Mouse (Mus musculus): ENCODE measurements at regions not wholly inside any gene's neighbourhood (a gene's known extent, or its start where the extent isn't known, plus 50 kb on each side); places are given as distances from the start of the nearest gene placed in this dataset.

DNA sequence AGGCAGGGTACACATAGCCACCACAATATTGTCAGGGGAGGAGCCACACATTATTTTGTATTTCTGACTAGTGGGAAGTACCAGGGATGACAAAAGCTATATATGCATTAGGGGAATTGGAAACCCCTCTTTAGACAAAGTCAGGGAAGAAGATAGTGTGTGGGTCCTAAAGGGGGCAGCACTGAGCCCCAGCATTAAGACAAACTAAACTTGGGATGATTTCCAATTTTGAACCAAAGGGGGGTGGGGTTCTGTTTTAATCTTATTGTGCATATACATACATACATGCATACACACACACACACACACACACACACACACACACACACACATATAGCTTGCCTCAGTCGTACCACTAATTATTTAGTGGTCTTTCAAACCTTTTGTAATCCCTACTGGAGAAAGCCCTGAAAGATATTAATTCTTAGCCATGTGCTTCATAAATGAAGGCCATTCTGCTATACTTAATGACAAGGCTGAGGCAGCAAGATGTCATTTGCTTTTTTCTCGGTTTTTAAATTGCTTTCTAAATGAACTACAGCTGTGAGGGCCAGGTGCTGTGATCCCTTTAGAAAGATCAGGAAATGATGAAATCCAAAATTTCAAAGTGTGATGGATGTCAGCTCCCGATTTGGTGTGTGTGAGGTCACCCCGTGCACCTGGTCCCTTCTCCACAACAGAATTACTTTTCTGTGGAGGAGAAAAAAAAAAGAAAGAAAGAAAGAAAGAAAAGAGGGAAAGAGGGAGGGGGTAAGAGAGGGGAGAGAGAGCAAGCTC, 523.5 kb downstream of the Rnf144a start:
- DNase-seq, result no peak

DNA sequence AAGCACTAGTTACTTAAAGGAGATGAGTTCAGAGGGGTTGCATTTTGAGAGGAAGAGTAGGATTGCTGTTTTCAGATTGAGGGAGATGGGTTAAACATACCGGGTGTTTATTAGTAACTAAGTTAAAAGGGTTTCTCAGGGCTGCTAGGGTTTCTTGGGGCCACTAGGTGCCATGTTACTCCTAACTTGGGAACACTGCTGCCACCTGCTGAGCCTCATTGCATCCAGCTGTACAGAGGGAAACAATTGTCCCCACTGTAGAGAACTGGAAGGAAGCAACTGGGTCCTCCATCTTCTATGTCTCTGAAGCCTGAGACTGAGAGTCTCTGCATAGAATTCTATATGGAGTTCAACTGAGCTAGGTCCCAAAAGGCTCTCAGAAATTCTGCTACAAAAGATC, 524.3 kb downstream of the Rnf144a start:
- peak; percentile 6 for DNase-seq

DNA sequence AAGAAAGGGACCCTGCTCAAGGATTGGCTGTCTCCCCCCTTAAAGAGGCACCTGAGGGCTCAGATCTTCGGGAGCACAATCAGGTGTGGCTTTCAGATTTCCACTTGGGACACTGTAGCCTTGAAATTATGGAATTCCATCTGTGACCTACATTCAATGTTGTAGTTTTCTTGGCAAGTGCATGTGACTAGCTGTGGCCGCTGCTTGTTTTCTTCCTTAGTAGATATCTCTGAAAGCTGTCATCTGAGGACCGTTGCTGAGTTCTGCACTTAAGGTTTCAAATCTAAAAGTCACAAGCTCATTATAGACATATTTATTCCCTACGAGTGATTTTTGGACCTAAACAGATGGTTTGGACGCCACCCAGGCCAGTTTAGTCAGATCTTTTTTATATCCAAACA, 531.3 kb downstream of the Rnf144a start:
- DNase-seq, result no peak

DNA sequence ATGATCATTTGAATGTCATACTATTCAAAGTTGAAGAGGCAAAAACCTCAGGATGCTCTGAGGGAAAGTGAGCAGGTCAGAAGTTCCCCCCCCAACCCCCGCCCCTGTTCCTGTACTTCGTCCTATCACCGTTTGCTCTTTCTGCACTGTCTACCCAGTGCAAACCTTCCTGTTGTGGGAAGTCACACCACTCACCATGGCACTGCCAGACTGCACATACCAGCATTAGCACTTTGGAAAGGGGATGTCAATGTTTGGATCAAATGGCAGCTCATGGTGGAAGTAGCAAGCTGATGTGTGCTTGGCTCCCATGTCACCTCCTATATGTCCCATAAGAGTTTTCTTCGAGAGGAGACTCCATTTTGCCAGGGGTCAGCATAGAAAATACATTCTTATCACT, 543.2 kb downstream of the Rnf144a start:
- no peak for DNase-seq

DNA sequence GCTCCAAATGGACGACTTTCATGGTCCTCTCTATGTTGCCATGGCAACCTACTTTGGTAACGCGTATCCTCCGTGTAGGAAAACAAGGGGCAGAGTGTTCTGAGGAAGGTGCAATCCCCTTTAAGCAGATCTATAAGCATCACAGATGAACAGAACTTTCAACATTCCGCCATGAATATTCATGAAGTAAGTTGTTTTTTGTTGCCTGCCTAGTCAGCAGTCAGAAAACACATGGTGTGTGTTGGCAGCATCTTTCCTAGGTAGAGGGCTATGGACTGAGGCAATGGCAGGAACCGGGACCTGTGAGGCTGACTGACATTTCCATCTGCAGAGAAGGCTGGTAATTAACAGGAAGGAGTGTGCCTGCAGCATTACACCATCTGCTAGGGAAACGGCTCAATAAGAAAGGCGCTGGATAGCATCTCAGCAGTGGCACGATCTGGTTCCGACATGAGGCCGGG, 544.0 kb downstream of the Rnf144a start:
- DNase-seq, result no peak

DNA sequence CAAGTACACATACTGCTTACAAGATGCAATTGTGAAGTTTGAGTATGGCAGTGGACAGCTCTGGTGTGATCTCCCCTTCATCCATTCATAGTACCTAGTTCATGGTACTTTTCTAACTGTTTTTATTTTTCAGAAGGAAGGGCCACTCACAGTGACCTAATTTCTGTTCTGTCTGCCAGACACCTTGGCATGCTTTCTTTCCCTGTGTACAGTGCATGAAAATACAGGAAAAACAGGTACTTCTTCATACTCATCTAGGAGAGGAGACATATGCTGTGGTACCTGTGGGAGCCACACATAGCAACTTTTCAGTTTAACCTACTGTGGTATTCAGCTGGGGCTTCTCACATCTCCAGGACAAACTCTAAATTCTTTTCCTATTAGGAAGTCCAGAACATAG, 545.2 kb downstream of the Rnf144a start:
- DNase-seq, result no peak

DNA sequence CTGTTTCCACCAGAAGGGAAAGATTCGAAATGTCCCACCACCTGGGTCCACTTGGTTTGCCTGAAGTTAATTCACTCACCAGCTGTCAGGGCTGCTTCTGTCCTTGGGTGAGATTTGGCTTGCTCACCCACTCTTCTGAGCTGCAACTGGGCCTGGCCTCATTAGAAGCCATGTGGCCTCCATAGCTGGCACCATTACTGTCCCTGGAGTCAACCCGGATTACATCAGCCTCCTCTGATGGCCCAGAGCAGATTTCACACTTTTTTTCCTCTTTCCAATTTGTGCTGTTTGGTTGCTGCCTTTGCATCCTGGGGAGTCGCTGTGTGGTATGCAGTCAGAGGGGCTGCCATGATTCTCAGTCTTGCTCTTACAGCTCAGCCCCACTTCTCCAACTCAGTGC, 550.0 kb downstream of the Rnf144a start:
- DNase-seq, result peak; percentile 20

DNA sequence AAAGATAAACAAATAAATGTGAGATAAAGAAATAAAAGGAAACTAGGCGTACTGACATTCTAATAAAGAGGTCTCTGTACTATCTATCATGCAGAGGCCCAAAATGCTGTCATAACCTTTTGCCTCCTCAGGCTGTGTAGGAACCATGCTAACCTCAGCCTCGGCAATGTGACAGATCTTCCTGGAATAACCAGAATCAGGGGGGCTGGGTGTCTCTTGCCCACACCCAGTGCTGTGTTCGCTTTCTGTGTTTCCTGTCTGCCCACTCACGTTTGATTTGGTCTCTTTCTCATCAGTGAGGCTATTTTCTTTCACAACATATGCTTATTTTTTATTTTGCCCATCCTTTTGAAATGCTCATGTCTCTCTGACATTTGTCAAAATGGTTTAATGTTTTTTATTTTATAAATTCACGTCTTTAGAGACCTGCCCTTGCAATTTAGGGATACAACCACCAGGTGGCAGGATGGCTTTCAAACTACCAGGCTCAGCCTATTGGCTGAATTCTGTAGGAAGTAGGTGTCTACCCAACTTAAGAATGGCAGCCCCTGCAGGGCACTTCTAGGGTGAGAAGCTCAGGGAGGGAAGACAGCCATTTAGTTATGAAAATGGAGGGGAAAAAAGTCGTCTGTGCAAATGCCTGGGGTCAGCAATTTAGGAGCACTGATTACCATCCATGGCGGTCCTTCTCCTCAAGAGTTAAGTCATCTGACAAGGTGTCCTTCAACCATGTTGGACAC, 550.8 kb downstream of the Rnf144a start:
- no peak for DNase-seq

DNA sequence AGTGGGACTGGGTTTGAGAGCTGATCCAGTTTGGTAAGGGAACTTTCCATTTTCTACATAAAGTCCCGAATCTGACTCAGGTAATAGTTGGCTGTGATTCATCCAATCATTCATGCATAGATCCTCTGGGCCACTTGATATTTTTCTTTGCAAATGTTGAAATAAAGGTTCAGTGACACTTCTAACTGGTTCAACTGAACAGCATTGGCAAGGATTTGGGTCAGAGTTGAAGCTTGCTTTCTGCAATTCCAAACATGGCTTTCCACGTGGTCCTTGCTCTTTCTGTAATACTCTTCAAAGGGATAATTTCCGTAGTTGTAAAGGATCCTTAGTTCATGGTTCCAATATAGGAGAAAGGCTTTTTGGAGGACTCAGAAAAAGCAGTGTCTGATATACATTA, 554.0 kb downstream of the Rnf144a start:
- no peak for DNase-seq

DNA sequence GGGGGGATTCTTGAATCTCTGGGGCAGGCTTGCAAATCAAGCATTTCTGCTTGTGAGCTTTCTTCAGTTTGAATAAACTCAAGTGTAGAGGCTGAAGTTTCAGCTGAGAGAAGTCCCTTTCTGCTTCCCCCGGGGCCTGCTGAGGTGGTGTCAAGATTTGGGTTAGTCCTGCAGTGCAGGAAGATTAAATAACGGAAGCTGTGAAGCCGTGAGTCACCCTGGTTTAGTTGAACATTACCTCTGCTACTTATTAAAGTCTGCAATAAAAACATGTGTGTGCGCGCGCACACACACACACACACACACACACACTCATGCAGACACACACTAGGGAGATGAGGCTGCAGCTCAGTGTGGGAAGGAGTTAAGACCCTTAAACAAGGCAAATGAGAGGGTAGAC, 556.7 kb downstream of the Rnf144a start:
- DNase-seq, result no peak

DNA sequence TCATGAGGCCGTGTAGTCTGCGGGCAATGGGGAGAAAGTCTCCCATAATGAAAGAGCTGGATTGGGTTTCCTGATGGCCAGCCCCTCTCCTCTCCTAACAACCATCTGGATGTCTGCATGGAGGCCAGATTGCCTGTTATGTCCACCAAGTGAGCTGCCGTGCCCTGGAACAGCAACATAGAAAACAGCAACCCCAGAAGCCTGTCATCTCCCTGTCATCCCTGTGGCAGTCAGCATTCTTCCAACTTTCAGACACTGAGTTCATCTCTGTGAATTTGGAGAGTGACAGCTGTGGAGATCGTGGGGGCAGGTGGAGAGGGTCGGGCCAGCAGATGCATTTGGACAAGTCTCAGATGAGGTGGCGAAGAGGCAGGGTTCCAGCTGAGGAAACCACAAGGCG, 585.0 kb downstream of the Rnf144a start:
- DNase-seq, result no peak

DNA sequence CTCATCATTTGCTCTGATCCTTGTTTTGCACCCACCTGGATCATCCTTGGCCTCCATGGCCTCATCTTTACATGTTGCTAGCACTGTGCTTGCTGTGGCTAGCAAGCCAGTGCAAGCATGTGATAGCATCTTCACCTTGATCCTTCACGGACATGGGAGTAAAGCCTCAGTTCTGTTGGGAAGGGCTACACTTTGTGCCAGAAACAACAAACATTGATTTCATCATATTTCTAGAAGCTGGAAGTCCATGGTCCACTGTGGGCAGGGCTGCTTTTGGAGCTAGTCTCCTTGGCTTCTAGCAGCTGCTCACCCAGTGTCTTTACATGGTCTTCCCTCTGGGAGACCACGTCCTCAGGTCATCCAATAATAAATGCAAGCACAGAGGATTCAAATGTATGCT, 587.1 kb downstream of the Rnf144a start:
- DNase-seq, result no peak

DNA sequence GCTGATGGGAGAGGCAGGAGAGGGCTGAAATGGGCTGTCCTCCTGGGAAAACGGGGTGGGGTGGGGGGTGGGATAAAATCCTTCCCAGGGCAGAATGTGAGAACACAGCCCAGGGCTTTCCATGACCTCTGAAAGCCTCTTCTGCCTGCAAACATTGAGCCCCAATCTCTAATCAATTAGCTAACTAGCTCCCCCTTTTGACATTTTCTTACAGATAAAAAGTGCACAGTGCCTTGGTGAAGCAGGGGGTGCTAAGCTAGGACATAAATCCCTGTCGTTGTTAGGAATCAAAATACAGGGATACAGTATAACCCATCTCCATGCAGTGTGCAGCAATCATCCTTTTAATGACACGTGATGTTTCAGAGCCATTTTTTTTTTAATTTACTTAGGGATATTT, 588.1 kb downstream of the Rnf144a start:
- no peak for DNase-seq

DNA sequence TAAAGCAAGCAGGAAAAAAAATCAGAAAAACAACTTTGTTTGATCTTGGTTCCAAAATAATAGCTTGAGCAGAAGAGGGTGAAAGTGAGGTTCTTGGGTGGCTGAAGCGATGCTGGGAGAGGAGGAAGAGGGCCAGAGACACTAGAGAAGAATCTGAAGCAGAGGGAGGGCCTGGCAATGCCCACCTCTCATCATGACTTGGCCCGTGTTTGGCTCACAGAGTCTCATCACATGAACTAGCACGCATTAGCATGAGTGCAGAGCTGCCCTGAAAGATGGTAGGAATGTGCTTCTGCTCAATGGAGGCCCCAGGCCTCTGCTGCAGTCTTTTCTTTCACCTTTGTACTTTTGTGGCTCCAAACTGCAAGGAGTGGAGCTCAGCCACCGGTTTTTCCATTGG, 588.6 kb downstream of the Rnf144a start:
- no peak for DNase-seq

DNA sequence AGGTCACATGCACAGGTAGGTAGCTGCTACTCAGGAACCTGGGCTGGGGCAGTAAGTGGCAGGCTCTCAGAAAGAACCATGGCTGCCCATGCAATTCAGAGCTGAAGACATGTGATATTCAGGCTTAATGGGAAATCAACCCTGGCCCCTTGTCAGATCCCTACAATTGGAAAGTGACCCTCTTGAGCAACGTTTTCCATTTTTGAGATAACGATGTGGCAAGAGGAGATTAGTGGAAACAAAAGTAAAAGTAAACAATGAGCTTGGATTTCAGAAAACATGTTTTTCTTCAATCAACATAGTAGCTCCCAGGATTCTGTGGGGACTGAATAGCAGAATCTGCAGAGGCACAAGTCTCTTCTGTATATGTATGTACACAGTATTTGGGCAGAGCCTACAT, 598.8 kb downstream of the Rnf144a start:
- DNase-seq, result no peak

DNA sequence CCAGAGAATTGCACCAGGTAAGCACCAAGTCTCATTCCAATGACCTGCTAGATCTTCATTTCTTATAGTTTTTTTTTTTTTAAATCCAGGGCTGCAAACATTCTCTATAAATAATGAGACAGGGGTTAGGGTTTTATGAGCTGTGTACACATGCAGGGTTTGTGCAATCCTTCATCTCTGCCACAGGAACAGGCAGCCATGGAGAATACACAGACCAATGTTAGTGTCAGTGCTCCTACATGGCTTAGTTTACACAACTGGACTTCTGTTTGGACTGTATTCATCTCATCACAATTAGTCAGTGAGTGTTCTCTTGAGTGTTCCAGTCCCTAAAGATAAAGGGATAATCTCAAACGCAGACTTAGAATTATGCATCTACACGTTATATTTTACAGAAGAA, 620.0 kb downstream of the Rnf144a start:
- no peak for DNase-seq

DNA sequence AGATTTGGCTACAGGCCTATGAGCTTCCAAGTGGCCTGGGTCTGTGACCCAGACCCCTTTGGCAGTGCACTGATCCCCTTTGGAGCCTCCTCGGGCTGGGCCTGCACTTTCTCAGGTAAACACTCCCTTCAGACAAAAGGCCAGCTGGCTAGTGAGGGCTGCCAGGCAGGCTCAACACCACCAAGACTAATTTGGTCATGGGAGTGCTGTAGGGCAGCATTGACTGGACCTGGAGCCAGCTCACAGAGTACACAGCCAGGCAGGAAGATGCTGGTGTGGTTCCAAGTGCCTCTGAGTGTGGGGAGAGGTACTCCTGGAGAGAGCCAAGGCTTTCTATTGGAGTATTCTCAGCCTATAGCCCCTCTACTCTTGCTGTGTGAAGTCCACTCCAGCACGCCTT, 620.5 kb downstream of the Rnf144a start:
- DNase-seq, result no peak

DNA sequence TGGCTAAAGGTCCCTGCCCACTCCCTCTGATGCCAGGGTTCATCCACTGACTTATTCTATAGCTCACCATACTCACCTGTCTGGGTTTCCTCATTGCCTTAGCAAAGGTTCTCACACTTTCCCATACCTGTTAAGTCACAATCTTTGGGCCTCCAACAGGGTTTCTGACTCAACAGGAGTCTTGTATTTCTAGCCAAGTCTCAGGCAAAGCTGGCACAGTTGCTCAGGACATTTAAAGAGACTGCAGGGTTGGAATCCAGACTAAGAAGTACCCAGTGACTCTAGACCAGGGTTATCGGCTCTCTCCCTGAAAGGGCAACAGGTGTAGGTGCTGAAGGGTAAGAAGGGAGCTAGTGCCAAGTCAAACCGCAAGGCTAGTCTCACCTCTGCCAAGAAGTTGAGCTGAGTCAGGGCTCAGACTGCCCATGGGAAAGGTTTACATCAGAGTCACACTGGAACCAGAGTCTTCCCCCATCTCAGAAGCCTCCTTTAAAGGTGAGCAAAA, 622.4 kb downstream of the Rnf144a start:
- no peak for DNase-seq

DNA sequence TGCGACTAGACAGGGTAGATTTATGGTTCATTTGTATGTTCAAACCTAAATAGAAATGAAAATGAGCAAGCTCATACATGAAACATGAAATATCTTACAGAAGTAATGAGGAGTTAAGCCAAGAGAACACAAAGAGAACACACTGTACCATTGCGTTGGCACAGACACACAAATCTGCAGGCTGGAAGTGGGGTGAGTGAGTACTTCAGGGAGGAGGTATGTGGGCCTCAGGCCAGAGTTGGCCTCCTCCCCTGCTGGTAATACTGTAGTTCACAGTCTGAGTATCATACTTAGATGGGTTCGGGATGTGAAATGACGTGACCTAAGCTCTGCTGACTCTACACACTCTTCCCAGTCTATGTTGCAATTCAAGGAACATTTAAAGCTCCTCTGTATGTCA, 624.1 kb downstream of the Rnf144a start:
- no peak for DNase-seq

DNA sequence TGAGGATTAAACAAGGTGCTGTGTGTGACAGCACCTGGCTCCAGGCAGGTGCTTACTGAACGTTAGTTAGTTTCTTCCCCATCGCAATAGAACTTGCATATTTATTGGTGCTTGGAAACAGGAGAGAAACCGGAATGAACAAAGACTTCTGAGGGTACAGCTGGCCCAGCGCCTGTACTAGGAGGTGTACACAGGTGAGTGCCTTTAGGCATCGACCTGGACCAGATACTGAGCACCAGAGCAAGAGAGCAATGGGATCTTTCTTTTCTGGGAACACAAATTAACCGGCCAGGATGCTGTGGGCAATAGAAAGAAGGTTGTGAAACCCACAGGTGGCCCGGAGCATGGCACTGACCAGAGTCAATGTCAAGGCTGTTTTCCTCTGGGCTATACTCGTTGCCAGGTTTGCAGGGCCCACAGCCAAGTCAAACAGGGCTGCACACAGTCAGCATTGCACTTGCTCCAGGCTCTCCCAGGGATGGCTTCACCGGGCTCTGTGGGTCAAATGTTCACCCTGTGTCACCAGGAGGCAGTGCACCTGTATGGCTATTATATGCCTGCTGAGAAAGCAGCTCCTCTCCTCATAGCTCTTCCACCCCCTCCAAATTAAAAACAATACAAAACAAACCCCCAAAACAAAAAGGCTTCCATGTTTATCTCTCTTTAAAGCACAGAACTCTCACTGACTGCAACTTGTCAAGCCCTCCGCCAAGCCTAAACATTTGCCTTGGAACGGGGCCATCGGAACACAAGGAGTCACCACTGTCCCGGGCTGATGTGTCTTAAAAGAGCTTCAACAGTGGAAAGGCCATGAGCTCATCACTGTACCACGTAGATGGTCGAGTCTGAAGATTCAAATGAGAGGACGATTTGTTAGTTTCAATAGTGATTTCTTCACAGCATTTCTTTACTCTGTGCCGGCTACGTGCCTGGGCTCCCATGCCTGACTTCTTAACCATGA, 629.1 kb downstream of the Rnf144a start:
- DNase-seq, result no peak

DNA sequence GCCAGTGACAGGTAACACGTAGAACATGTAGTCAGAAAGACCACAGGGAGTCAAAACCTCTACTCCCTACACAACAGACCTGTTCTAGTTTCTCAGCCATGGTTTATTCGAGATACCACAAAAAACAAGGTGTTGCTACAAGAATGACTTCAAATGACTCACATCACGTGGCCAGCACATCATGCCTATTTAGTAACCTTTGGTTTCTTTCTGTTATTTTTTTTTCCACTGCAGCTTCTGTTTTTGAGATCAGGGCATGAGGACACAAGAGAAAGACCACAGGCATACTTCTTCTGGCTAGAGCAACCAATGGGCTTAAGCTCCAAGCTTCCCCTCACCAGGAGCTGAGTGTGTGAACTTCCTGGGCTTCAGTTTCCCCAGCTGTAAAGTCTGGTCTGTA, 630.7 kb downstream of the Rnf144a start:
- DNase-seq, result no peak

DNA sequence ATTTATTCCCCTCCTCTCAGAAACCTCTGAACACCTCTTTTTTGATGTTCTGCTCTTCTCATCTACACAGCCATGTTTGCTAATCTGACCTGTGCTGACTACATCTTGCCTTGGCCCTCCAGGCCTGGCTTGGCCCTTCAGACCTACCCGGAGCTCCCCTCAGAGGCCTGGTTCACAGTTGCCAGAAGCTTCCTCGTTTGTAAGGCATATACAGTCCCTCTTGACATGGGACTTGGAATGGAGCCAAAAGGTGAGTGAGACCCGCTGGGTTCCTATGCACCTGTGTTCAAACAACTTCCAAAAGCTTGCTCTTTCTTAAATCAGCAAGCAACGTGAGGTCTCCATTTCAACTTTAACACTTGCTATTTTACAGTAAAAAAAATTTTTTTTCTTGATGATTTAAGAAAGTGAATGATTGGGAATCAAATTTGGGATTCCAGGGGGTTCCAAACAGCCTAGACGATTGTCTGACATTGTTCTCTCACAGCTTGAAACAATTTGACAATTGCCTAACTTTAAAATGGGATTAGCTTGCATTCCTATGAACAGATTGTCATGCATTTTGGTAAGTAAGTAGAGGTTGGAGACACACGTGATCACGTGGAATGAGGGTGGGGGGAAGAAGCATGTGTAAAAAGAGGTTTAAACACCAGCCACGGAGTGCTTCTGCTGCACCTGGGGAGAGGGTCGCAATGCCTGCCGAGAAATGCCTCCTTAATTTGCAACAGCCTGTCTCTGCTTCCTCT, 631.9 kb downstream of the Rnf144a start:
- DNase-seq, result no peak

Data from adrenal gland, adult 8-10 months (tissue).